Comparison of ENCODE assay signal across 25 mouse cellular contexts in genomic region chr4:58438654-58439053, GRCm38 (mm10).
DNase-seq lines count a peak whose midpoint lies in the region; ATAC-seq lines count a peak whose summit lies in the region.
"Had no signal": no experiment of that assay in that cellular context is flagged by ENCODE, and none has a peak within 500 bp of the region (broad histone marks: within the 10 kb centered on the region; RNA-seq: fewer than 3 reads in every experiment).

No protein-coding gene starts in this region.

- no peak overlapping the region for H3K27ac ChIP-seq in kidney, embryonic 15.5 days
- no peak overlapping the region for H3K27ac ChIP-seq in neural tube, embryonic 14.5 days (ENCODE audit: low read depth, low read length)
- no peak overlapping the region for H3K27ac ChIP-seq in forebrain, embryonic 14.5 days (ENCODE audit: low read depth, low read length)
- H3K27ac ChIP-seq: heart, embryonic 10.5 days; intestine, embryonic 15.5 days; liver, embryonic 15.5 days; lung, embryonic 15.5 days; neural tube, embryonic 13.5 days had no signal

- H3K9ac ChIP-seq in kidney, embryonic 15.5 days: no peak overlapping the region
- H3K9ac ChIP-seq in neural tube, embryonic 14.5 days (replicated peaks; ENCODE audit: low read depth, low read length): no peak overlapping the region
- no peak overlapping the region for H3K9ac ChIP-seq in forebrain, embryonic 14.5 days (ENCODE audit: low read length)
- H3K9ac ChIP-seq: intestine, embryonic 15.5 days; liver, embryonic 15.5 days; lung, embryonic 15.5 days; neural tube, embryonic 13.5 days had no signal

- peaks cover 7% of the 10 kb centered on the region; the same call in 1 of the 2 replicates for H3K4me1 ChIP-seq in kidney, embryonic 15.5 days
- H3K4me1 ChIP-seq in neural tube, embryonic 14.5 days (ENCODE audit: control insufficient read depth, insufficient read depth, low read length): no peaks in the 10 kb centered on the region
- H3K4me1 ChIP-seq in forebrain, embryonic 14.5 days (ENCODE audit: control insufficient read depth, insufficient read depth, low read length): 0 out of 2 replicates have a peak, but pooled peaks cover 4% of the 10 kb centered on the region
- H3K4me1 ChIP-seq: heart, embryonic 10.5 days; intestine, embryonic 15.5 days; liver, embryonic 15.5 days; lung, embryonic 15.5 days had no signal

- H3K4me3 ChIP-seq in kidney, embryonic 15.5 days (replicated peaks): no peak overlapping the region
- H3K4me3 ChIP-seq in neural tube, embryonic 14.5 days (ENCODE audit: low read depth, low read length): no peak overlapping the region
- no peak overlapping the region for H3K4me3 ChIP-seq in forebrain, embryonic 14.5 days (ENCODE audit: low read depth, low read length)
- H3K4me3 ChIP-seq: heart, embryonic 10.5 days; intestine, embryonic 15.5 days; liver, embryonic 15.5 days; lung, embryonic 15.5 days; megakaryocyte, embryonic 14.5 days; neural tube, embryonic 13.5 days had no signal

- no peaks in the 10 kb centered on the region for H3K27me3 ChIP-seq in kidney, embryonic 15.5 days
- H3K27me3 ChIP-seq in neural tube, embryonic 14.5 days (ENCODE audit: control insufficient read depth, insufficient read depth, low read length): no peaks in the 10 kb centered on the region
- no peaks in the 10 kb centered on the region for H3K27me3 ChIP-seq in forebrain, embryonic 14.5 days (replicated peaks; ENCODE audit: control insufficient read depth, insufficient read depth, low read length)
- H3K27me3 ChIP-seq: intestine, embryonic 15.5 days; liver, embryonic 15.5 days; lung, embryonic 15.5 days; megakaryocyte, embryonic 14.5 days; neural tube, embryonic 13.5 days had no signal

- H3K36me3 ChIP-seq in kidney, embryonic 15.5 days: peaks cover 10% of the 10 kb centered on the region; the same call in 1 of the 2 replicates
- H3K36me3 ChIP-seq in neural tube, embryonic 14.5 days (ENCODE audit: control insufficient read depth, insufficient read depth, low read length): no peaks in the 10 kb centered on the region
- H3K36me3 ChIP-seq in forebrain, embryonic 14.5 days (ENCODE audit: control insufficient read depth, insufficient read depth, low read length): no peaks in the 10 kb centered on the region
- H3K36me3 ChIP-seq: liver, embryonic 15.5 days; lung, embryonic 15.5 days; neural tube, embryonic 13.5 days had no signal

- 0 out of 2 replicates have a peak overlapping the region, but pooled peaks have one; percentile 18 for H3K4me2 ChIP-seq in kidney, embryonic 15.5 days
- no peak overlapping the region for H3K4me2 ChIP-seq in neural tube, embryonic 14.5 days (ENCODE audit: low read depth, low read length)
- H3K4me2 ChIP-seq in forebrain, embryonic 14.5 days (ENCODE audit: low read length): no peak overlapping the region
- H3K4me2 ChIP-seq: intestine, embryonic 15.5 days; liver, embryonic 15.5 days; lung, embryonic 15.5 days; neural tube, embryonic 13.5 days had no signal

- WGBS in kidney, embryonic 15.5 days: 49% methylated on average over 7 of the region's 7 CpGs
- 65% methylated on average over 7 of the region's 7 CpGs for WGBS in neural tube, embryonic 14.5 days
- 38% methylated on average over 7 of the region's 7 CpGs for WGBS in forebrain, embryonic 14.5 days

- ATAC-seq in kidney, embryonic 15.5 days (replicated peaks; ENCODE audit: low FRiP score): no peak
- peak; percentile 56; the same call in 1 of the 2 replicates for ATAC-seq in neural tube, embryonic 14.5 days (ENCODE audit: low read depth)
- ATAC-seq in forebrain, embryonic 14.5 days: 0 out of 2 replicates have a peak, but pooled peaks have one; percentile 34
- ATAC-seq: hindbrain, embryonic 16.5 days; intestine, embryonic 15.5 days had no signal

- H3K9me3 ChIP-seq in kidney, embryonic 15.5 days (replicated peaks): no peaks in the 10 kb centered on the region
- no peaks in the 10 kb centered on the region for H3K9me3 ChIP-seq in neural tube, embryonic 14.5 days (ENCODE audit: control insufficient read depth, low read length)
- H3K9me3 ChIP-seq in forebrain, embryonic 14.5 days (replicated peaks; ENCODE audit: control insufficient read depth, low read length): no peaks in the 10 kb centered on the region
- H3K9me3 ChIP-seq: heart, embryonic 10.5 days; intestine, embryonic 15.5 days; liver, embryonic 15.5 days; lung, embryonic 15.5 days; megakaryocyte, embryonic 14.5 days; neural tube, embryonic 13.5 days had no signal

- DNase-seq in kidney, adult 8-10 months: no peak
- no peak for DNase-seq in neural tube, embryonic 10.5 days (ENCODE audit: extremely low spot score, low spot score)
- DNase-seq in forebrain, embryonic 14.5 days (ENCODE audit: low spot score): peak; percentile 11
- DNase-seq in spleen, postnatal 4 days (ENCODE audit: low spot score in 2 of 2): no peak
- DNase-seq in retina, embryonic 14.5 days (ENCODE audit: low spot score): no peak
- DNase-seq: adrenal gland, adult 2 months; cerebellum, adult 18-20 months; cerebellum, postnatal 14 days; heart, postnatal 4 days; layer of hippocampus, adult 9-11 months; liver; lung, postnatal 36 days; right cerebral cortex, adult 18-20 months; right cerebral cortex, postnatal 4 days; thymus, adult 18-20 months; thymus, postnatal 36 days had no signal
